Mouse (Mus musculus): ENCODE measurements around the gene Trim41. TPM values are rescaled to one million over a fixed set of nuclear protein-coding genes. Genes with fewer than 3 reads are reported as not detected.

The Trim41 gene
- polyA plus RNA-seq, 1 experiment from 2014 or later = 7.1 TPM

- Histone ChIP-seq H3K36me3 (peaks cover 79% of the 10 kb centered on the region), H3K27me3 (no peaks in the 10 kb centered on the region), H3K9me3 (no peaks in the 10 kb centered on the region), H3K9ac (no peak overlapping the region), H3K27ac (no peak overlapping the region), H3K4me2 (replicated peaks) (no peak overlapping the region), H3K4me1 (no peaks in the 10 kb centered on the region), H3K4me3 (no peak overlapping the region)
- 59% methylated on average over 4 of the region's 4 CpGs for WGBS
- ATAC-seq (ENCODE audit: insufficient number of reproducible peaks, insufficient read depth, low FRiP score, low TSS enrichment) = no peak
Measured at GRCm38 (mm10) chr11:48809434-48809830, 7.7 kb downstream of the Trim41 start.

- Histone ChIP-seq H3K27ac (no peak overlapping the region), H3K36me3 (peaks cover 84% of the 10 kb centered on the region), H3K27me3 (no peaks in the 10 kb centered on the region), H3K4me3 (no peak overlapping the region), H3K9me3 (no peaks in the 10 kb centered on the region), H3K4me2 (replicated peaks) (no peak overlapping the region), H3K4me1 (no peaks in the 10 kb centered on the region), H3K9ac (no peak overlapping the region)
- ATAC-seq (ENCODE audit: insufficient number of reproducible peaks, insufficient read depth, low FRiP score, low TSS enrichment) = no peak
- 75% methylated on average over 16 of the region's 16 CpGs for WGBS
Measured at GRCm38 (mm10) chr11:48808737-48809433, 8.3 kb downstream of the Trim41 start.

- ATAC-seq (ENCODE audit: insufficient number of reproducible peaks, insufficient read depth, low FRiP score, low TSS enrichment) = no peak
- H3K9me3 ChIP-seq = no peaks in the 10 kb centered on the region
- H3K4me3 ChIP-seq = no peak overlapping the region
- 0 out of 2 replicates have a peak overlapping the region, but pooled peaks have one; percentile 46 for H3K27ac ChIP-seq
- peaks cover 90% of the 10 kb centered on the region for H3K36me3 ChIP-seq
- H3K9ac ChIP-seq = no peak overlapping the region
- no peak overlapping the region for H3K4me2 ChIP-seq (replicated peaks)
- H3K27me3 ChIP-seq = no peaks in the 10 kb centered on the region
- H3K4me1 ChIP-seq = no peaks in the 10 kb centered on the region
Measured at GRCm38 (mm10) chr11:48808304-48808646, 8.9 kb downstream of the Trim41 start.

GRCm38 (mm10) chr11:48807563-48808303 is 9.4 kb downstream of the Trim41 start:
- peaks cover 96% of the 10 kb centered on the region for H3K36me3 ChIP-seq
- no peak overlapping the region for H3K4me2 ChIP-seq (replicated peaks)
- no peaks in the 10 kb centered on the region for H3K27me3 ChIP-seq
- H3K4me3 ChIP-seq = no peak overlapping the region
- H3K4me1 ChIP-seq = no peaks in the 10 kb centered on the region
- H3K9me3 ChIP-seq = no peaks in the 10 kb centered on the region
- H3K27ac ChIP-seq = 0 out of 2 replicates have a peak overlapping the region, but pooled peaks have one; percentile 46
- 0 out of 2 replicates have a peak, but pooled peaks have one; percentile 47 for ATAC-seq (ENCODE audit: insufficient number of reproducible peaks, insufficient read depth, low FRiP score, low TSS enrichment)
- WGBS = 60% methylated on average over 14 of the region's 14 CpGs
- H3K9ac ChIP-seq = no peak overlapping the region

- Histone ChIP-seq H3K9me3 (no peaks in the 10 kb centered on the region), H3K36me3 (peaks cover 96% of the 10 kb centered on the region), H3K27ac (peak overlapping the region; percentile 30; the same call in 1 of the 2 replicates), H3K4me2 (replicated peaks) (no peak overlapping the region), H3K4me3 (no peak overlapping the region), H3K4me1 (peaks cover 5% of the 10 kb centered on the region), H3K9ac (no peak overlapping the region), H3K27me3 (no peaks in the 10 kb centered on the region)
- 57% methylated on average over 21 of the region's 21 CpGs for WGBS
- peak; percentile 53; the same call in 1 of the 2 replicates for ATAC-seq (ENCODE audit: insufficient number of reproducible peaks, insufficient read depth, low FRiP score, low TSS enrichment)
Measured at GRCm38 (mm10) chr11:48806856-48807562, 10.1 kb downstream of the Trim41 start.

GRCm38 (mm10) chr11:48804922-48805321 is 12.2 kb downstream of the Trim41 start:
- 84% methylated on average over 2 of the region's 2 CpGs for WGBS
- Histone ChIP-seq H3K27ac (no peak overlapping the region), H3K4me1 (peaks cover 12% of the 10 kb centered on the region), H3K4me2 (replicated peaks) (no peak overlapping the region), H3K36me3 (peaks cover 82% of the 10 kb centered on the region), H3K27me3 (no peaks in the 10 kb centered on the region), H3K9ac (no peak overlapping the region), H3K9me3 (no peaks in the 10 kb centered on the region), H3K4me3 (no peak overlapping the region)
- no peak for ATAC-seq (ENCODE audit: insufficient number of reproducible peaks, insufficient read depth, low FRiP score, low TSS enrichment)

- H3K9me3 ChIP-seq = no peaks in the 10 kb centered on the region
- H3K36me3 ChIP-seq = peaks cover 74% of the 10 kb centered on the region
- H3K27ac ChIP-seq = no peak overlapping the region
- H3K4me2 ChIP-seq (replicated peaks) = no peak overlapping the region
- H3K9ac ChIP-seq = no peak overlapping the region
- H3K27me3 ChIP-seq = no peaks in the 10 kb centered on the region
- H3K4me3 ChIP-seq = no peak overlapping the region
- WGBS = 96% methylated on average over 2 of the region's 2 CpGs
- peaks cover 13% of the 10 kb centered on the region for H3K4me1 ChIP-seq
- ATAC-seq (ENCODE audit: insufficient number of reproducible peaks, insufficient read depth, low FRiP score, low TSS enrichment) = no peak
Measured at GRCm38 (mm10) chr11:48803988-48804387, 13.2 kb downstream of the Trim41 start.

- H3K27me3 ChIP-seq = no peaks in the 10 kb centered on the region
- peak overlapping the region; percentile 94 for H3K9ac ChIP-seq
- peaks cover 57% of the 10 kb centered on the region for H3K36me3 ChIP-seq
- no peak overlapping the region for H3K27ac ChIP-seq
- WGBS = 74% methylated on average over 17 of the region's 17 CpGs
- peaks cover 19% of the 10 kb centered on the region for H3K4me1 ChIP-seq
- peak overlapping the region; percentile 75 for H3K4me2 ChIP-seq (replicated peaks)
- H3K4me3 ChIP-seq = peak overlapping the region; percentile 89
- ATAC-seq (ENCODE audit: insufficient number of reproducible peaks, insufficient read depth, low FRiP score, low TSS enrichment) = no peak
- H3K9me3 ChIP-seq = no peaks in the 10 kb centered on the region
Measured at GRCm38 (mm10) chr11:48801831-48802772, 15.1 kb downstream of the Trim41 start.

GRCm38 (mm10) chr11:48799921-48800701 is 17.0 kb downstream of the Trim41 start, which contains the start of gene Rack1:
Gene Rack1, plus strand, starts transcription at chr11:48800332.
- no peaks in the 10 kb centered on the region for H3K27me3 ChIP-seq
- peak; percentile 87 for ATAC-seq (ENCODE audit: insufficient number of reproducible peaks, insufficient read depth, low FRiP score, low TSS enrichment)
- H3K9ac ChIP-seq = peak within 1 kb of the TSS; percentile 94
- peak within 1 kb of the TSS; percentile 75 for H3K4me2 ChIP-seq (replicated peaks)
- H3K27ac ChIP-seq = peak within 1 kb of the TSS; percentile 98
- H3K4me3 ChIP-seq = peak within 1 kb of the TSS; percentile 89
- H3K9me3 ChIP-seq = no peaks in the 10 kb centered on the region
- WGBS = under 1% methylated on average over 47 of the region's 47 CpGs
- peaks cover 19% of the 10 kb centered on the region for H3K4me1 ChIP-seq
- H3K36me3 ChIP-seq = peaks cover 37% of the 10 kb centered on the region

All from embryonic facial prominence, embryonic 12.5 days (tissue).